Mouse (Mus musculus) liver, adult 2 months (tissue): ENCODE measurements at regions not wholly inside any gene's neighbourhood (a gene's known extent, or its start where the extent isn't known, plus 50 kb on each side); places are given as distances from the start of the nearest gene placed in this dataset.

Experiments
- CTCF ChIP-seq: fragments of 200-500 bp; IDR thresholded peaks from 2 replicates; pipeline ENCODE4 v1.5.1; 2011; ENCODE audit warnings: low read depth, low read length, control low read depth
- POLR2A ChIP-seq: fragments of 200-500 bp; IDR thresholded peaks from 2 replicates; pipeline ENCODE4 v1.6.1; 2011; ENCODE audit warnings: low read length, control low read depth; ENCODE audit not compliant: insufficient read depth; ENCODE audit errors: extremely low read depth

DNA sequence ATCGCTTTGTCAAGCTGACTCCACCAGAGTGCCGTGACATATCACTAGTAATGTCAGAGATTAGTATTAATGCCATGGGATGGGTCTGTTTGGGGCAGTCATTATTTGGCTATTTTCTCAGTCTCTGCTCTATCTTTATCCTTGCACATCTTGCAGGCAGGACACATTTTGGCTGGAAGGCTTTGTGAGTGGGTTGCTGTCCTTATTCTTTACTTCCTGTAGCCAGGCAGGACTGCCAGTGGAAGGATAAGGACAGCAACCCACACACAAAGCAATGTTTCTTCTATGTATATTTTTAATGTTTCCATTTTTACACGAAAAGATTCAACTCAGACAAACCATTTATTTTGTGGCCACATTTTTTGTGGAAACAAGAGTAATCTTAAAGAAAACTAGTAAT is 397.4 kb upstream of the A730009L09Rik start:
- TF ChIP-seq POLR2A, result no peak
- TF ChIP-seq CTCF, result no peak
